In genomic region chr12:69127170-69127569, GRCm38 (mm10) we compare ENCODE assay signal across 7 mouse cellular contexts. TPM values are rescaled to one million over a fixed set of nuclear protein-coding genes. Genes with fewer than 3 reads are reported as not detected.
DNase-seq lines count a peak whose midpoint lies in the region; ATAC-seq and TF ChIP-seq lines count a peak whose summit lies in the region.

No protein-coding gene starts in this region.

- WGBS in limb, embryonic 11.5 days = 86% methylated on average over 5 of the region's 5 CpGs
- 92% methylated on average over 5 of the region's 5 CpGs for WGBS in limb, embryonic 10.5 days

- no peaks in the 10 kb centered on the region for H3K36me3 ChIP-seq in limb, embryonic 11.5 days (ENCODE audit: control insufficient read depth, insufficient read depth, low read length)
- H3K36me3 ChIP-seq in limb, embryonic 10.5 days = no peaks in the 10 kb centered on the region

- H3K4me2 ChIP-seq in limb, embryonic 11.5 days (ENCODE audit: low read depth, severe bottlenecking) = no peak overlapping the region

- 0 out of 2 replicates have a peak, but pooled peaks have one; percentile 22 for TF ChIP-seq CTCF in cortical plate, adult 2 months (IDR thresholded peaks at IDR 0.05; ENCODE audit: extremely low read depth, insufficient read depth, low read length)

- no peak for TF ChIP-seq POLR2A in cortical plate, adult 2 months (IDR thresholded peaks at IDR 0.05; ENCODE audit: extremely low read depth, insufficient read depth, low read length)

- no peaks in the 10 kb centered on the region for H3K9me3 ChIP-seq in limb, embryonic 11.5 days (ENCODE audit: control insufficient read depth, low read length)
- H3K9me3 ChIP-seq in limb, embryonic 10.5 days (replicated peaks) = no peaks in the 10 kb centered on the region

- no peaks in the 10 kb centered on the region for H3K4me1 ChIP-seq in limb, embryonic 11.5 days (ENCODE audit: control insufficient read depth, insufficient read depth, low read length)
- peaks cover 12% of the 10 kb centered on the region for H3K4me1 ChIP-seq in limb, embryonic 10.5 days
- no peaks in the 10 kb centered on the region for H3K4me1 ChIP-seq in cortical plate, adult 2 months (ENCODE audit: control insufficient read depth, insufficient read depth, low read length)

- no peak overlapping the region for H3K9ac ChIP-seq in limb, embryonic 11.5 days (ENCODE audit: low read length)

- H3K4me3 ChIP-seq in limb, embryonic 11.5 days (ENCODE audit: low read depth, low read length) = no peak overlapping the region
- no peak overlapping the region for H3K4me3 ChIP-seq in limb, embryonic 10.5 days
- no peak overlapping the region for H3K4me3 ChIP-seq in cortical plate, adult 2 months (ENCODE audit: insufficient read depth, low read length)

- no peak for ATAC-seq in limb, embryonic 11.5 days (ENCODE audit: insufficient number of reproducible peaks, low FRiP score, low TSS enrichment, low read depth)
- no peak for ATAC-seq in frontal cortex, adult (ENCODE audit: low TSS enrichment)

- no peak overlapping the region for H3K27ac ChIP-seq in limb, embryonic 11.5 days (replicated peaks; ENCODE audit: low read depth, low read length)
- H3K27ac ChIP-seq in limb, embryonic 10.5 days = no peak overlapping the region
- H3K27ac ChIP-seq in cortical plate, adult 2 months (ENCODE audit: insufficient read depth, low read length) = no peak overlapping the region

- DNase-seq in limb, embryonic 11.5 days (ENCODE audit: low spot score) = peak; percentile 33
- no peak for DNase-seq in limb, embryonic 10.5 days (ENCODE audit: low spot score)
- DNase-seq in NIH3T3 (ENCODE audit: low read depth) = peak; percentile 81
- DNase-seq in retina, embryonic 14.5 days (ENCODE audit: low spot score) = peak; percentile 42
- DNase-seq in urinary bladder, postnatal 36 days (ENCODE audit: low spot score in 2 of 2) = no peak

- no peaks in the 10 kb centered on the region for H3K27me3 ChIP-seq in limb, embryonic 11.5 days (ENCODE audit: control insufficient read depth, insufficient read depth, low read length)
- H3K27me3 ChIP-seq in limb, embryonic 10.5 days (ENCODE audit: low read depth, poor library complexity, severe bottlenecking) = no peaks in the 10 kb centered on the region

RNA-seq across cellular contexts. Expression of gene Rps29, which starts 31.8 kb away (rescaled TPM):
- polyA plus RNA-seq in limb, embryonic 11.5 days (2014; fragmentation: Nextera tagmentation; extraction: Ambion mirVana) = 1,587 and 1,677 TPM in 2 replicates
- polyA plus RNA-seq in limb, embryonic 10.5 days (2016; fragmentation: Nextera tagmentation; extraction: Ambion mirVana) = 1,295 and 1,533 TPM in 2 replicates
- 1,487 and 1,750 TPM in 2 replicates for polyA plus RNA-seq in cortical plate, adult 2 months (2012; rRNA removed)

RNA-seq across cellular contexts. Expression of gene Lrr1, which starts 41.4 kb away (rescaled TPM):
- polyA plus RNA-seq in limb, embryonic 11.5 days (2014; fragmentation: Nextera tagmentation; extraction: Ambion mirVana) = 30.1 and 30.9 TPM in 2 replicates
- polyA plus RNA-seq in limb, embryonic 10.5 days (2016; fragmentation: Nextera tagmentation; extraction: Ambion mirVana) = 30.6 and 31.1 TPM in 2 replicates
- polyA plus RNA-seq in cortical plate, adult 2 months (2012; rRNA removed) = 0.13 and 0.15 TPM in 2 replicates

RNA-seq across cellular contexts. Expression of gene Rpl36al, which starts 56.7 kb away (rescaled TPM):
- 561 and 598 TPM in 2 replicates for polyA plus RNA-seq in limb, embryonic 11.5 days (2014; fragmentation: Nextera tagmentation; extraction: Ambion mirVana)
- polyA plus RNA-seq in limb, embryonic 10.5 days (2016; fragmentation: Nextera tagmentation; extraction: Ambion mirVana) = 536 and 653 TPM in 2 replicates
- 324 and 336 TPM in 2 replicates for polyA plus RNA-seq in cortical plate, adult 2 months (2012; rRNA removed)

RNA-seq across cellular contexts. Expression of gene Mgat2, which starts 56.8 kb away (rescaled TPM):
- polyA plus RNA-seq in limb, embryonic 11.5 days (2014; fragmentation: Nextera tagmentation; extraction: Ambion mirVana) = 32.3 and 33.6 TPM in 2 replicates
- polyA plus RNA-seq in limb, embryonic 10.5 days (2016; fragmentation: Nextera tagmentation; extraction: Ambion mirVana) = 35.4 and 37.9 TPM in 2 replicates
- polyA plus RNA-seq in cortical plate, adult 2 months (2012; rRNA removed) = 15.2 and 15.3 TPM in 2 replicates

Comparison
In these comparisons a context has a peak if more than half of its experiments do, and no peak if none do; other contexts are left out.
1. DNase-seq: peak in limb, embryonic 11.5 days (single experiment), NIH3T3 (single experiment) and retina, embryonic 14.5 days (single experiment); none in limb, embryonic 10.5 days (single experiment) and urinary bladder, postnatal 36 days (0 of 2).
2. RNA of gene Lrr1, which starts 41.4 kb away (polyA plus RNA-seq): 30.6 to 31.1 TPM in limb, embryonic 10.5 days and 30.1 to 30.9 TPM in limb, embryonic 11.5 days; 0.13 to 0.15 TPM in cortical plate, adult 2 months; every median in the first group is over 10 times any median in the second.